Mouse (Mus musculus) testis, adult 2 months (tissue): ENCODE results near the gene Arl6ip5.

ENCODE experiments used
- CTCF ChIP-seq: fragments of 200-500 bp; IDR thresholded peaks from 2 replicates; pipeline ENCODE4 v1.5.1; 2012; ENCODE audit warnings: low read depth, mild to moderate bottlenecking, inconsistent platforms, low read length, moderate library complexity; ENCODE audit not compliant: control insufficient read depth, insufficient read depth, insufficient replicate concordance
- POLR2A ChIP-seq: fragments of 200-500 bp; IDR thresholded peaks from 2 replicates; pipeline ENCODE4 v1.6.1; 2012; ENCODE audit warnings: low read depth, mild to moderate bottlenecking, inconsistent platforms, low read length, moderate library complexity; ENCODE audit not compliant: control insufficient read depth

- TF ChIP-seq CTCF (no peak), POLR2A (no peak; the same call in 1 of the 2 replicates)
These were observed at the start of gene Arl6ip5 for GRCm38 (mm10) chr6:97210191-97210961.
